Mouse (Mus musculus) heart, postnatal 0 days (tissue): ENCODE measurements around the gene Sqstm1.

ENCODE experiments used
- CTCF ChIP-seq: IDR thresholded peaks from 2 replicates; pipeline ENCODE4 v1.5.1; 2016; ENCODE audit warnings: antibody characterized with exemption, control low read depth, low read depth
- EP300 ChIP-seq: IDR thresholded peaks from 2 replicates; pipeline ENCODE4 v1.6.1; 2016; ENCODE audit warnings: antibody characterized with exemption, low read depth

GRCm38 (mm10) chr11:50194793-50195192 lies 15.8 kb downstream of the Sqstm1 start:
- TF ChIP-seq CTCF (no peak), EP300 (no peak)
